Mouse (Mus musculus) liver, embryonic 16.5 days (tissue): ENCODE data around the gene Cd79b. TPM values are rescaled to one million over a fixed set of nuclear protein-coding genes. Genes with fewer than 3 reads are reported as not detected.
"Not testable (repeated sequence)": the region's sequence is repeated elsewhere in the genome, so short reads cannot be mapped to it uniquely, and the experiment has no call there.

Experiments
- ATAC-seq: fragments of 200-750 bp; cut with Nextera tagmentation; 2 replicates; pipeline ENCODE4 v1.8.0; 2017; ENCODE audit warnings: low read depth, mild to moderate bottlenecking, moderate number of reproducible peaks, moderate library complexity
- H3K27ac ChIP-seq: fragments of 300-500 bp; sonication (generic); 2 replicates; pipeline ENCODE4 v1.5.1; 2014; ENCODE audit warnings: mild to moderate bottlenecking, low read length
- H3K27me3 ChIP-seq: fragments of 300-500 bp; sonication (generic); 2 replicates; pipeline ENCODE4 v1.6.1; 2014; ENCODE audit warnings: low read depth, low read length, mixed read lengths; ENCODE audit not compliant: control insufficient read depth, insufficient read depth
- H3K36me3 ChIP-seq: fragments of 300-500 bp; sonication (generic); 2 replicates; pipeline ENCODE4 v1.6.1; 2014; ENCODE audit warnings: mild to moderate bottlenecking; ENCODE audit not compliant: control insufficient read depth, insufficient read depth
- H3K4me1 ChIP-seq: fragments of 300-500 bp; sonication (generic); 2 replicates; pipeline ENCODE4 v1.6.1; 2014; ENCODE audit warnings: low read depth, low read length, mixed read lengths; ENCODE audit not compliant: control insufficient read depth
- H3K4me2 ChIP-seq: fragments of 300-500 bp; sonication (generic); 2 replicates; pipeline ENCODE4 v1.6.1; 2014; ENCODE audit warnings: low read depth, low read length, mixed read lengths
- H3K4me3 ChIP-seq: fragments of 300-500 bp; sonication (generic); 2 replicates; pipeline ENCODE4 v1.5.1; 2014; ENCODE audit warnings: low read depth, mild to moderate bottlenecking, low read length
- H3K9ac ChIP-seq: fragments of 300-500 bp; sonication (generic); 2 replicates; pipeline ENCODE4 v1.6.1; 2014; ENCODE audit warnings: low read depth, low read length
- H3K9me3 ChIP-seq: fragments of 300-500 bp; sonication (generic); replicated peaks from 2 replicates; pipeline ENCODE4 v1.6.1; 2016; ENCODE audit warnings: low read length; ENCODE audit not compliant: control insufficient read depth
- WGBS: fragments of 180-500 bp; shearing (Covaris S2); extraction: QIAGEN DNeasy Blood & Tissue Kit; methylation state at CpG from one replicate; pipeline ENCODE4 v1.1.7; 2014; ENCODE audit not compliant: insufficient replicate concordance; 5-methylcytosine and 5-hydroxymethylcytosine counted together
- polyA plus RNA-seq: library from polyadenylated mRNA; unstranded; fragments of >200 nt; fragmentation: Nextera tagmentation; extraction: Ambion mirVana; gene quantifications from 2 replicates; pipeline ENCODE4 v1.2.1, GENCODE M21; 2015

Cd79b gene
- polyA plus RNA-seq, 1 experiment from 2014 or later = 12.3 TPM

GRCm38 (mm10) chr11:106344910-106345309 lies 30.3 kb upstream of the Cd79b start:
- Histone ChIP-seq H3K27me3 (no peaks in the 10 kb centered on the region), H3K36me3 (no peaks in the 10 kb centered on the region), H3K4me1 (no peaks in the 10 kb centered on the region), H3K4me3 (no peak overlapping the region), H3K9me3 (no peaks in the 10 kb centered on the region), H3K4me2 (no peak overlapping the region), H3K27ac (no peak overlapping the region), H3K9ac (no peak overlapping the region)
- ATAC-seq = no peak
- WGBS = 57% methylated on average over 6 of the region's 6 CpGs

GRCm38 (mm10) chr11:106340990-106341520 lies 26.5 kb upstream of the Cd79b start:
- Histone ChIP-seq H3K4me1 (no peaks in the 10 kb centered on the region), H3K36me3 (no peaks in the 10 kb centered on the region), H3K27ac (no peak overlapping the region), H3K9me3 (no peaks in the 10 kb centered on the region), H3K4me2 (no peak overlapping the region), H3K27me3 (no peaks in the 10 kb centered on the region), H3K4me3 (no peak overlapping the region), H3K9ac (no peak overlapping the region)
- 36% methylated on average over 9 of the region's 9 CpGs for WGBS
- no peak for ATAC-seq

GRCm38 (mm10) chr11:106339323-106339722 lies 24.8 kb upstream of the Cd79b start:
- ATAC-seq, H3K27ac ChIP-seq, H3K4me1 ChIP-seq, H3K9me3 ChIP-seq, H3K9ac ChIP-seq, H3K36me3 ChIP-seq, H3K27me3 ChIP-seq, H3K4me2 ChIP-seq, H3K4me3 ChIP-seq: not testable (repeated sequence)
- WGBS = 57% methylated on average over 4 of the region's 4 CpGs

GRCm38 (mm10) chr11:106338870-106339269 lies 24.3 kb upstream of the Cd79b start:
- H3K4me3 ChIP-seq = no peak overlapping the region
- H3K27me3 ChIP-seq = no peaks in the 10 kb centered on the region
- no peaks in the 10 kb centered on the region for H3K9me3 ChIP-seq
- H3K9ac ChIP-seq = no peak overlapping the region
- no peak overlapping the region for H3K27ac ChIP-seq
- H3K4me2 ChIP-seq = no peak overlapping the region
- H3K4me1 ChIP-seq = no peaks in the 10 kb centered on the region
- H3K36me3 ChIP-seq = no peaks in the 10 kb centered on the region
- ATAC-seq = no peak
- 58% methylated on average over 7 of the region's 7 CpGs for WGBS

- no peaks in the 10 kb centered on the region for H3K4me1 ChIP-seq
- no peaks in the 10 kb centered on the region for H3K9me3 ChIP-seq
- H3K27me3 ChIP-seq = no peaks in the 10 kb centered on the region
- no peaks in the 10 kb centered on the region for H3K36me3 ChIP-seq
- no peak overlapping the region for H3K9ac ChIP-seq
- H3K4me2 ChIP-seq = no peak overlapping the region
- ATAC-seq = no peak
- H3K27ac ChIP-seq = no peak overlapping the region
- H3K4me3 ChIP-seq = no peak overlapping the region
- WGBS = 59% methylated on average over 5 of the region's 5 CpGs
Measured at GRCm38 (mm10) chr11:106338029-106338428, 23.5 kb upstream of the Cd79b start.

GRCm38 (mm10) chr11:106334066-106334465 lies 19.5 kb upstream of the Cd79b start:
- H3K4me1 ChIP-seq = no peaks in the 10 kb centered on the region
- ATAC-seq = no peak
- WGBS = 5% methylated on average over 2 of the region's 2 CpGs

GRCm38 (mm10) chr11:106332458-106332857 lies 17.9 kb upstream of the Cd79b start:
- Histone ChIP-seq H3K4me2 (no peak overlapping the region), H3K4me1 (no peaks in the 10 kb centered on the region; the same call in 1 of the 2 replicates), H3K27me3 (no peaks in the 10 kb centered on the region), H3K4me3 (no peak overlapping the region), H3K27ac (no peak overlapping the region), H3K9me3 (no peaks in the 10 kb centered on the region), H3K36me3 (no peaks in the 10 kb centered on the region), H3K9ac (no peak overlapping the region)
- ATAC-seq = no peak
- WGBS = 32% methylated on average over 4 of the region's 4 CpGs

More at GRCm38 (mm10) chr11:106334066-106334465, 19.5 kb upstream of the Cd79b start:
- Histone ChIP-seq H3K9me3 (no peaks in the 10 kb centered on the region), H3K4me2 (no peak overlapping the region), H3K36me3 (no peaks in the 10 kb centered on the region), H3K27me3 (no peaks in the 10 kb centered on the region), H3K4me3 (no peak overlapping the region), H3K27ac (no peak overlapping the region), H3K9ac (no peak overlapping the region)

GRCm38 (mm10) chr11:106329682-106330081 lies 15.1 kb upstream of the Cd79b start:
- Histone ChIP-seq H3K9me3 (no peaks in the 10 kb centered on the region), H3K36me3 (no peaks in the 10 kb centered on the region), H3K27me3 (no peaks in the 10 kb centered on the region), H3K27ac (no peak overlapping the region), H3K9ac (no peak overlapping the region), H3K4me3 (no peak overlapping the region), H3K4me1 (peaks cover 4% of the 10 kb centered on the region), H3K4me2 (no peak overlapping the region)
- WGBS = 38% methylated on average over 7 of the region's 7 CpGs
- no peak for ATAC-seq

- no peak overlapping the region for H3K4me3 ChIP-seq
- H3K9me3 ChIP-seq = no peaks in the 10 kb centered on the region
- WGBS = 16% methylated on average over 6 of the region's 6 CpGs
- H3K4me2 ChIP-seq = no peak overlapping the region
- H3K36me3 ChIP-seq = no peaks in the 10 kb centered on the region
- no peak for ATAC-seq
- no peak overlapping the region for H3K9ac ChIP-seq
- H3K27me3 ChIP-seq = no peaks in the 10 kb centered on the region
- no peak overlapping the region for H3K27ac ChIP-seq
- H3K4me1 ChIP-seq = peaks cover 4% of the 10 kb centered on the region
Measured at GRCm38 (mm10) chr11:106329128-106329527, 14.6 kb upstream of the Cd79b start.
